Mouse (Mus musculus): Measurements from ENCODE around the gene Pnmt. TPM values are rescaled to one million over a fixed set of nuclear protein-coding genes. Genes with fewer than 3 reads are reported as not detected.

The Pnmt gene
- polyA plus RNA-seq, 1 experiment = 1.6 TPM

GRCm38 (mm10) chr11:98431743-98432502, 45.7 kb downstream of the Pnmt start:
- TF ChIP-seq CTCF (IDR thresholded peaks at IDR 0.05; ENCODE audit: borderline replicate concordance, extremely low read depth, insufficient read depth, insufficient read length) (no peak), POLR2A (IDR thresholded peaks at IDR 0.05; ENCODE audit: borderline replicate concordance, extremely low read depth, insufficient read depth, insufficient read length, poor library complexity, severe bottlenecking) (no peak)
- DNase-seq (ENCODE audit: low read depth) = no peak

- TF ChIP-seq CTCF (IDR thresholded peaks at IDR 0.05; ENCODE audit: borderline replicate concordance, extremely low read depth, insufficient read depth, insufficient read length) = no peak
- no peak for TF ChIP-seq POLR2A (IDR thresholded peaks at IDR 0.05; ENCODE audit: borderline replicate concordance, extremely low read depth, insufficient read depth, insufficient read length, poor library complexity, severe bottlenecking)
- DNase-seq (ENCODE audit: low read depth) = no peak
Measured at GRCm38 (mm10) chr11:98435723-98436122, 49.5 kb downstream of the Pnmt start.

GRCm38 (mm10) chr11:98437441-98437840, 51.2 kb downstream of the Pnmt start:
- TF ChIP-seq CTCF (IDR thresholded peaks at IDR 0.05; ENCODE audit: borderline replicate concordance, extremely low read depth, insufficient read depth, insufficient read length) = no peak
- TF ChIP-seq POLR2A (IDR thresholded peaks at IDR 0.05; ENCODE audit: borderline replicate concordance, extremely low read depth, insufficient read depth, insufficient read length, poor library complexity, severe bottlenecking) = no peak
- no peak for DNase-seq (ENCODE audit: low read depth)

Other genes starting within 250 kb of the Pnmt start
- 28.3 and 30.2 TPM in 2 replicates for gene Fbxl20, start 236.0 kb upstream of the Pnmt start, polyA plus RNA-seq (2012; rRNA removed)
- 30.4 and 33.2 TPM in 2 replicates for gene Med1, start 193.2 kb upstream of the Pnmt start, polyA plus RNA-seq (2012; rRNA removed)
- gene Cdk12, start 183.4 kb upstream of the Pnmt start, polyA plus RNA-seq (2012; rRNA removed) = 21.7 and 26.2 TPM in 2 replicates
- gene Neurod2, start 56.8 kb upstream of the Pnmt start, polyA plus RNA-seq (2012; rRNA removed) = 52.0 and 101 TPM in 2 replicates
- 6.9 and 18.2 TPM in 2 replicates for gene Ppp1r1b, start 38.0 kb upstream of the Pnmt start, polyA plus RNA-seq (2012; rRNA removed)
- 66.1 and 124 TPM in 2 replicates for gene Stard3, start 28.1 kb upstream of the Pnmt start, polyA plus RNA-seq (2012; rRNA removed)
- gene Tcap, start 2.6 kb upstream of the Pnmt start, polyA plus RNA-seq (2012; rRNA removed) = 0.38 and 0.48 TPM in 2 replicates
- gene Pgap3, start 14.0 kb downstream of the Pnmt start, polyA plus RNA-seq (2012; rRNA removed) = 12.0 and 16.9 TPM in 2 replicates
- gene Erbb2, start 26.0 kb downstream of the Pnmt start, polyA plus RNA-seq (2012; rRNA removed) = 7.4 and 10.4 TPM in 2 replicates
- gene Mien1, start 52.5 kb downstream of the Pnmt start, polyA plus RNA-seq (2012; rRNA removed) = 130 and 147 TPM in 2 replicates
- 0.83 and 1.0 TPM in 2 replicates for gene Grb7, start 59.9 kb downstream of the Pnmt start, polyA plus RNA-seq (2012; rRNA removed)
- 0.07 and 0.20 TPM in 2 replicates for gene Ikzf3, start 159.6 kb downstream of the Pnmt start, polyA plus RNA-seq (2012; rRNA removed)
- 0.06 and 0.30 TPM in 2 replicates for gene Zpbp2, start 164.6 kb downstream of the Pnmt start, polyA plus RNA-seq (2012; rRNA removed)
- gene Ormdl3, start 200.9 kb downstream of the Pnmt start, polyA plus RNA-seq (2012; rRNA removed) = 80.6 and 94.6 TPM in 2 replicates
- not detected in 2 replicates for gene Lrrc3c, start 211.8 kb downstream of the Pnmt start, polyA plus RNA-seq (2012; rRNA removed)
- gene Gm12355, start 239.2 kb downstream of the Pnmt start, polyA plus RNA-seq (2012; rRNA removed) = 0.08 and 0.33 TPM in 2 replicates
- gene Gsdma3, start 239.9 kb downstream of the Pnmt start, polyA plus RNA-seq (2012; rRNA removed) = not detected in 2 replicates

Data from brain, embryonic 14.5 days (tissue).